Mouse (Mus musculus): ENCODE results near the gene Blm. TPM values are rescaled to one million over a fixed set of nuclear protein-coding genes. Genes with fewer than 3 reads are reported as not detected.

The Blm gene
- polyA plus RNA-seq, 1 experiment from 2014 or later: 17.4 TPM

GRCm38 (mm10) chr7:80455505-80456160, 79.3 kb downstream of the Blm start:
- WGBS: 66% methylated on average over 4 of the region's 4 CpGs
- H3K27ac ChIP-seq: no peak overlapping the region
- H3K4me1 ChIP-seq (replicated peaks): 0 out of 2 replicates have a peak, but pooled peaks cover 6% of the 10 kb centered on the region
- H3K9ac ChIP-seq: no peak overlapping the region
- no peak overlapping the region for H3K4me3 ChIP-seq (replicated peaks)
- H3K9me3 ChIP-seq: no peaks in the 10 kb centered on the region
- H3K36me3 ChIP-seq: peaks cover 15% of the 10 kb centered on the region
- no peaks in the 10 kb centered on the region for H3K27me3 ChIP-seq (replicated peaks)
- no peak overlapping the region for H3K4me2 ChIP-seq (replicated peaks)
- ATAC-seq: no peak

GRCm38 (mm10) chr7:80454786-80455185, 80.1 kb downstream of the Blm start:
- 84% methylated on average over 2 of the region's 2 CpGs for WGBS
- H3K9me3 ChIP-seq: no peaks in the 10 kb centered on the region
- peaks cover 11% of the 10 kb centered on the region for H3K36me3 ChIP-seq
- no peak for ATAC-seq
- 0 out of 2 replicates have a peak, but pooled peaks cover 6% of the 10 kb centered on the region for H3K4me1 ChIP-seq (replicated peaks)
- H3K27me3 ChIP-seq (replicated peaks): no peaks in the 10 kb centered on the region
- H3K9ac ChIP-seq: no peak overlapping the region
- no peak overlapping the region for H3K27ac ChIP-seq
- no peak overlapping the region for H3K4me3 ChIP-seq (replicated peaks)
- no peak overlapping the region for H3K4me2 ChIP-seq (replicated peaks)

- WGBS: 94% methylated on average over 5 of the region's 5 CpGs
- ATAC-seq: no peak
- Histone ChIP-seq H3K4me1 (replicated peaks) (0 out of 2 replicates have a peak, but pooled peaks cover 6% of the 10 kb centered on the region), H3K9ac (no peak overlapping the region), H3K4me2 (replicated peaks) (no peak overlapping the region), H3K9me3 (no peaks in the 10 kb centered on the region), H3K4me3 (replicated peaks) (no peak overlapping the region), H3K36me3 (peaks cover 9% of the 10 kb centered on the region; the same call in 1 of the 2 replicates), H3K27me3 (replicated peaks) (no peaks in the 10 kb centered on the region), H3K27ac (no peak overlapping the region)
These were observed 80.9 kb downstream of the Blm start for GRCm38 (mm10) chr7:80453997-80454396.

- WGBS: 93% methylated on average over 3 of the region's 3 CpGs
- Histone ChIP-seq H3K4me2 (replicated peaks) (no peak overlapping the region), H3K27me3 (replicated peaks) (no peaks in the 10 kb centered on the region), H3K9me3 (no peaks in the 10 kb centered on the region), H3K27ac (no peak overlapping the region), H3K9ac (no peak overlapping the region), H3K4me3 (replicated peaks) (no peak overlapping the region), H3K36me3 (peaks cover 9% of the 10 kb centered on the region; the same call in 1 of the 2 replicates), H3K4me1 (replicated peaks) (0 out of 2 replicates have a peak, but pooled peaks cover 5% of the 10 kb centered on the region)
- no peak for ATAC-seq
These were observed 81.8 kb downstream of the Blm start for GRCm38 (mm10) chr7:80453121-80453520.

- no peak overlapping the region for H3K4me3 ChIP-seq (replicated peaks)
- H3K36me3 ChIP-seq: peaks cover 9% of the 10 kb centered on the region; the same call in 1 of the 2 replicates
- no peaks in the 10 kb centered on the region for H3K27me3 ChIP-seq (replicated peaks)
- no peaks in the 10 kb centered on the region for H3K9me3 ChIP-seq
- H3K27ac ChIP-seq: 0 out of 2 replicates have a peak overlapping the region, but pooled peaks have one; percentile 13
- no peak overlapping the region for H3K4me2 ChIP-seq (replicated peaks)
- H3K4me1 ChIP-seq (replicated peaks): 0 out of 2 replicates have a peak, but pooled peaks cover 3% of the 10 kb centered on the region
- H3K9ac ChIP-seq: no peak overlapping the region
- no peak for ATAC-seq
- WGBS: 91% methylated on average over 5 of the region's 5 CpGs
These were observed 82.7 kb downstream of the Blm start for GRCm38 (mm10) chr7:80452241-80452640.

- 62% methylated on average over 3 of the region's 3 CpGs for WGBS
- H3K27ac ChIP-seq: 0 out of 2 replicates have a peak overlapping the region, but pooled peaks have one; percentile 13
- no peak overlapping the region for H3K9ac ChIP-seq
- no peak overlapping the region for H3K4me3 ChIP-seq (replicated peaks)
- H3K27me3 ChIP-seq (replicated peaks): no peaks in the 10 kb centered on the region
- H3K4me1 ChIP-seq (replicated peaks): 0 out of 2 replicates have a peak, but pooled peaks cover 3% of the 10 kb centered on the region
- H3K4me2 ChIP-seq (replicated peaks): no peak overlapping the region
- H3K9me3 ChIP-seq: no peaks in the 10 kb centered on the region
- ATAC-seq: peak; percentile 78
- peaks cover 9% of the 10 kb centered on the region; the same call in 1 of the 2 replicates for H3K36me3 ChIP-seq
These were observed 83.2 kb downstream of the Blm start for GRCm38 (mm10) chr7:80451550-80452232.

GRCm38 (mm10) chr7:80450354-80450753, 84.6 kb downstream of the Blm start:
- no peak for ATAC-seq
- H3K36me3 ChIP-seq: peaks cover 9% of the 10 kb centered on the region; the same call in 1 of the 2 replicates
- H3K27ac ChIP-seq: no peak overlapping the region
- H3K9ac ChIP-seq: no peak overlapping the region
- H3K27me3 ChIP-seq (replicated peaks): no peaks in the 10 kb centered on the region
- no peaks in the 10 kb centered on the region for H3K9me3 ChIP-seq
- H3K4me2 ChIP-seq (replicated peaks): no peak overlapping the region
- WGBS: 71% methylated on average over 4 of the region's 4 CpGs
- no peak overlapping the region for H3K4me3 ChIP-seq (replicated peaks)
- peaks cover 3% of the 10 kb centered on the region; the same call in 1 of the 2 replicates for H3K4me1 ChIP-seq (replicated peaks)

GRCm38 (mm10) chr7:80449620-80450091, 85.3 kb downstream of the Blm start:
- no peak overlapping the region for H3K4me2 ChIP-seq (replicated peaks)
- peaks cover 6% of the 10 kb centered on the region; the same call in 1 of the 2 replicates for H3K36me3 ChIP-seq
- peaks cover 8% of the 10 kb centered on the region; the same call in 1 of the 2 replicates for H3K4me1 ChIP-seq (replicated peaks)
- H3K9ac ChIP-seq: no peak overlapping the region
- no peak overlapping the region for H3K27ac ChIP-seq
- ATAC-seq: no peak
- 71% methylated on average over 6 of the region's 6 CpGs for WGBS
- no peaks in the 10 kb centered on the region for H3K9me3 ChIP-seq
- H3K4me3 ChIP-seq (replicated peaks): no peak overlapping the region
- no peaks in the 10 kb centered on the region for H3K27me3 ChIP-seq (replicated peaks)

- H3K27me3 ChIP-seq (replicated peaks): no peaks in the 10 kb centered on the region
- 91% methylated on average over 8 of the region's 8 CpGs for WGBS
- H3K4me2 ChIP-seq (replicated peaks): no peak overlapping the region
- H3K4me1 ChIP-seq (replicated peaks): peaks cover 21% of the 10 kb centered on the region; the same call in 1 of the 2 replicates
- ATAC-seq: no peak
- H3K4me3 ChIP-seq (replicated peaks): no peak overlapping the region
- no peaks in the 10 kb centered on the region for H3K36me3 ChIP-seq
- no peak overlapping the region for H3K9ac ChIP-seq
- H3K9me3 ChIP-seq: no peaks in the 10 kb centered on the region
- H3K27ac ChIP-seq: no peak overlapping the region
These were observed 87.6 kb downstream of the Blm start for GRCm38 (mm10) chr7:80447336-80447735.

- Histone ChIP-seq H3K27ac (no peak overlapping the region), H3K9ac (no peak overlapping the region), H3K4me3 (replicated peaks) (no peak overlapping the region), H3K9me3 (no peaks in the 10 kb centered on the region), H3K36me3 (no peaks in the 10 kb centered on the region), H3K27me3 (replicated peaks) (no peaks in the 10 kb centered on the region), H3K4me1 (replicated peaks) (peaks cover 24% of the 10 kb centered on the region), H3K4me2 (replicated peaks) (no peak overlapping the region)
- ATAC-seq: no peak
- WGBS: 61% methylated on average over 7 of the region's 7 CpGs
These were observed 88.6 kb downstream of the Blm start for GRCm38 (mm10) chr7:80446221-80446878.

- 29% methylated on average over 6 of the region's 6 CpGs for WGBS
- Histone ChIP-seq H3K27me3 (replicated peaks) (no peaks in the 10 kb centered on the region), H3K9me3 (no peaks in the 10 kb centered on the region), H3K36me3 (no peaks in the 10 kb centered on the region), H3K4me3 (replicated peaks) (no peak overlapping the region), H3K4me1 (replicated peaks) (peaks cover 24% of the 10 kb centered on the region), H3K9ac (no peak overlapping the region), H3K27ac (no peak overlapping the region), H3K4me2 (replicated peaks) (no peak overlapping the region)
- peak; percentile 41; the same call in 1 of the 2 replicates for ATAC-seq
These were observed 89.4 kb downstream of the Blm start for GRCm38 (mm10) chr7:80445492-80445891.

All from intestine, embryonic 15.5 days (tissue).